Mouse (Mus musculus) midbrain, postnatal 0 days (tissue): ENCODE measurements at regions not wholly inside any gene's neighbourhood (a gene's known extent, or its start where the extent isn't known, plus 50 kb on each side); places are given as distances from the start of the nearest gene placed in this dataset.

Source experiments
- ATAC-seq: fragments of 200-750 bp; cut with Nextera tagmentation; 2 replicates; pipeline ENCODE4 v1.8.0; 2017; ENCODE audit warnings: moderate number of reproducible peaks, mild to moderate bottlenecking, moderate TSS enrichment, moderate library complexity; ENCODE audit not compliant: low FRiP score
- DNase-seq: peaks from one replicate; pipeline ENCODE4 v3.0.0-alpha.2; 2015; ENCODE audit warnings: low spot score
- H3K27ac ChIP-seq: fragments of 300-500 bp; sonication (generic); 2 replicates; pipeline ENCODE4 v1.5.1; 2014; ENCODE audit warnings: low read depth, mild to moderate bottlenecking, low read length, mixed read lengths
- H3K27me3 ChIP-seq: fragments of 300-500 bp; sonication (generic); 2 replicates; pipeline ENCODE4 v1.6.1; 2014; ENCODE audit warnings: low read length, control low read depth, mixed read lengths; ENCODE audit not compliant: insufficient read depth
- H3K36me3 ChIP-seq: fragments of 300-500 bp; sonication (generic); 2 replicates; pipeline ENCODE4 v1.6.1; 2014; ENCODE audit warnings: low read length, control low read depth, mixed read lengths; ENCODE audit not compliant: insufficient read depth
- H3K4me1 ChIP-seq: fragments of 300-500 bp; sonication (generic); 2 replicates; pipeline ENCODE4 v1.6.1; 2014; ENCODE audit warnings: mild to moderate bottlenecking, control low read depth, antibody characterized with exemption, low read length, mixed read lengths; ENCODE audit not compliant: insufficient read depth
- H3K4me2 ChIP-seq: fragments of 300-500 bp; sonication (generic); 2 replicates; pipeline ENCODE4 v1.6.1; 2014; ENCODE audit warnings: low read depth, mild to moderate bottlenecking, low read length, mixed read lengths; ENCODE audit not compliant: poor library complexity, severe bottlenecking
- H3K4me3 ChIP-seq: fragments of 300-500 bp; sonication (generic); 2 replicates; pipeline ENCODE4 v1.5.1; 2014; ENCODE audit warnings: low read depth, mild to moderate bottlenecking, low read length, moderate library complexity
- H3K9ac ChIP-seq: fragments of 300-500 bp; sonication (generic); replicated peaks from 2 replicates; pipeline ENCODE4 v1.6.1; 2014; ENCODE audit warnings: mild to moderate bottlenecking, low read length, moderate library complexity, mixed read lengths; ENCODE audit not compliant: poor library complexity, severe bottlenecking
- H3K9me3 ChIP-seq: fragments of 300-500 bp; sonication (generic); 2 replicates; pipeline ENCODE4 v1.6.1; 2016; ENCODE audit warnings: low read length, control low read depth
- CTCF ChIP-seq: IDR thresholded peaks from 2 replicates; pipeline ENCODE4 v1.5.1; 2016; ENCODE audit warnings: antibody characterized with exemption, mild to moderate bottlenecking
- WGBS: fragments of 180-500 bp; shearing (Covaris S2); extraction: QIAGEN DNeasy Blood & Tissue Kit; methylation state at CpG from one replicate; pipeline ENCODE4 v1.1.7; 2014; 5-methylcytosine and 5-hydroxymethylcytosine counted together

DNA sequence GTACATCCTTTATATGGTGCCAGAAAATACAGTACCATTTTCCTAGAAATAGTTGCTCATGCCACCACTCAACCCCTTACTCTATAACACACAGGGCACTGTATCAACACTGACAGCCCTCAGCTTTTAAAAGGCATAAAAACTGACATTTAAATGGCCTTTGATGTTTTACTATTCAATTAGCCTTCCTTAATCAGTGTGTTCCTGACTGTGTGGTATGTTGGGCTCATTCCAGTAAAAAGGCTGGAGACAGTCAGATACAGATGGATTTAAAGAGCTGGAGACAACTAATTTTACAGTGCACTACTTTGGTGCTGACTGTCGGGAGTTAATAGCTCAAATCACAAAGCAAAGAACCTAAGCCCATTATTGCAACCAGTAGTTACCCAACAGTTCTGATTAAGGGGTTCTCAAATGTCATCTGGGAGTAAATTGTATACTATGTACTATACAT, 955.3 kb downstream of the Gm9008 start:
- no peaks in the 10 kb centered on the region for H3K9me3 ChIP-seq
- DNase-seq: no peak
- H3K36me3 ChIP-seq: no peaks in the 10 kb centered on the region
- H3K4me1 ChIP-seq: no peaks in the 10 kb centered on the region
- no peaks in the 10 kb centered on the region for H3K27me3 ChIP-seq
- H3K9ac ChIP-seq: no peak overlapping the region
- no peak overlapping the region for H3K27ac ChIP-seq
- H3K4me2 ChIP-seq: no peak overlapping the region
- no peak overlapping the region for H3K4me3 ChIP-seq
- no peak for ATAC-seq
- no peak for TF ChIP-seq CTCF
- 36% methylated on average over 1 of the region's 1 CpGs for WGBS

- Histone ChIP-seq H3K9ac (no peak overlapping the region), H3K9me3 (no peaks in the 10 kb centered on the region), H3K27me3 (no peaks in the 10 kb centered on the region), H3K36me3 (no peaks in the 10 kb centered on the region), H3K4me2 (no peak overlapping the region), H3K4me1 (no peaks in the 10 kb centered on the region), H3K27ac (no peak overlapping the region), H3K4me3 (no peak overlapping the region)
- ATAC-seq: no peak
- no peak for DNase-seq
- TF ChIP-seq CTCF: no peak
- 71% methylated on average over 3 of the region's 3 CpGs for WGBS
Measured at GRCm38 (mm10) chr6:75539703-75540102, 957.9 kb downstream of the Gm9008 start.
